Mouse (Mus musculus): Measurements from ENCODE around the gene Bbc3.
"Not testable (repeated sequence)": the region's sequence is repeated elsewhere in the genome, so short reads cannot be mapped to it uniquely, and the experiment has no call there.

The Bbc3 gene

DNA sequence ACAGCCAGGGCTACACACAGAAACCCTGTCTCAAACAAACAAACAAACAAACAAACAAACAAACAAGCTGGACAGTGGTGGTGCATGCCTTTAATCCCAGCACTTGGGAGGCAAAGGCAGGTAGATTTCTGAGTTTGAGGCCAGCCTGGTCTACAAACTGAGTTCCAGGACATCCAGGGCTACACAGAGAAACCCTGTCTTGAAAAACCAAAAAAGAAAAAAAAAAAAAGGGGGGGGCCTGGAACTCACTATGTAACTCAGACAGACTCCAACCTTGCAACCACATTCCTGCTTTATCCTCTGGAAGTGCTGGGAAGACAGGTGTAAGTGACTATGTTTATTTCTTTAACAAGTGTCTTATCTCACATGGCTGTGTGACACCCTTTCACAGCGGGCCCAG, at the start of gene Bbc3:
Gene Bbc3 (plus strand): TSS at position 301 of the 400 bp plus-strand sequence.
- not testable (repeated sequence) for DNase-seq (ENCODE audit: extremely low spot score)

GRCm38 (mm10) chr7:16259110-16259590, 49.0 kb upstream of the Bbc3 start, which contains the start of gene C5ar1:
TSS of gene C5ar1 (minus strand) at chr7:16259540.
- no peak for DNase-seq (ENCODE audit: extremely low spot score)

DNA sequence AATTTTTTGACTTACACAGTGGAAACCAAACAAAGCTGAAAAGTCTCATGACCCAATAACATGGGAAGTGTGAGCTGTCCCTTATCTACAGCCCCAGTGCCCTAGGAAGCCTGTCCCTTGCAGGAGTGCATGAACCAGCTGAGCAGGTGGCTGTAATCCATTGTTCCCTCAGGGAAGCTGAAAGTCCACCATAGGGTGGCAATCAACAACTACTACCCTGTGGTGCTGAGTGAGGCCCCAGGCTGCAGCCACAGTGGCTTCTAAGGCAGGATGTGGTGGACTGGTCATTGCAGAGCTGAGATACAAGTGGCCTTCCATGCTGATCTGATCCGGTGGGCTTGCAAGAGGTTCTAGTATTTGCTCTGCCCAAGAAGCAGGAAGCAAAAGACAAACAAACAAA, 47.1 kb upstream of the Bbc3 start:
- DNase-seq (ENCODE audit: extremely low spot score): no peak

DNA sequence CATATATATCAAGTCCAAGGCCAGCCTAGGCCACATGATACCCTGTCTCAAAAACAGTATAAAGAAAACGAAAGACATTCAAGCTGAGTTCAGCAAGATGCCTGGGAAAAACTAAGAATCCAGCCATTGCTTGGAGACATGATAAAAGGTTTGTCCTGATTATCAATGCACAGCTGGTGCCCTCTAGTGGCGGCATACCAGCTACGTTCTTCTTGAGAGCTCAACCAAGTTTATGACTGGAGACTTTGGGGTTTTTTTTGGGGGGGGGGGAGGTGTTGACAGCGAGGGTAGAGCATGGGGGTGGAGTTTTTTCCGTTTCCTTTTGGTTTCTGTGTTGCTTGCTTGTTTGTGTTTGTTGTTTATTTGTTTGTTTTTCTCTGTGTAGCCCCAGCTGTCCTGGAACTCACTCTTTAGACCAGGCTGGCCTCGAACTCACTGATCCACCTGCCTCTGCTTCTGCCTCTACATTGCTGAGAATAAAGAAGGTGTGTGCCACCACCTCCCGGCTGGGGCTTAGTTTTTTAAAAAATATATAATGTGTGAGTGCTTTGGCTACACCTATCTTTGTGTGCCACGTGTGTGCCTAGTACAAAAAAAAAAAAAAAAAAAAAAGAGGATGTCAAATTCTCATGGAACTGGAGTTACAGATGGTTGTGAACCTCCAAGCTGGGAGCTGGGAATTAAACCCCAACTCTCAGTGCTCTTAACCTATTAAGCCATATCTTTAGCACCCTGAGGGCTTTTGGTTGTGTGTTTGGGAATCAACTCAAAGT, 45.0 kb upstream of the Bbc3 start:
- peak; percentile 64 for DNase-seq (ENCODE audit: extremely low spot score)

GRCm38 (mm10) chr7:16263843-16264242, 44.4 kb upstream of the Bbc3 start:
- DNase-seq (ENCODE audit: extremely low spot score): no peak

DNA sequence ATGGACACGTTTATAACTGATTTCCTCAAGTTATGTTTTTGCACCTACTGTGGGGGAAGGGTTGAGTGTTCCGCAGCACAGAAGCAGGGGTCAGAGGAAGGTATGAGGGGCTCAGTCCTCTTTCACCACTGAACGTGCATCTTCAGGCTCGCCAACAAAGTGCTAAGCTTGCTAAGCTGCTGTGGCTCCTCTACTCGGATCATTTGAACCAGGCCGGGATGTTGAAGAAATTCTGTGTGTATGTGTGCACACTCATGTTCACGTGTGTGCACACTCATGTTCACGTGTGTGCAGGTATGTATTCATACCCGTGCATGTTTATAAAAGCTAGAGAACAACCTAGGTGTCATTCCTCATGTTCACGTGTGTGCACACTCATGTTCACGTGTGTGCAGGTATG, 42.3 kb upstream of the Bbc3 start:
- no peak for DNase-seq (ENCODE audit: extremely low spot score)

GRCm38 (mm10) chr7:16266593-16266992, 41.6 kb upstream of the Bbc3 start:
- DNase-seq (ENCODE audit: extremely low spot score): not testable (repeated sequence)

DNA sequence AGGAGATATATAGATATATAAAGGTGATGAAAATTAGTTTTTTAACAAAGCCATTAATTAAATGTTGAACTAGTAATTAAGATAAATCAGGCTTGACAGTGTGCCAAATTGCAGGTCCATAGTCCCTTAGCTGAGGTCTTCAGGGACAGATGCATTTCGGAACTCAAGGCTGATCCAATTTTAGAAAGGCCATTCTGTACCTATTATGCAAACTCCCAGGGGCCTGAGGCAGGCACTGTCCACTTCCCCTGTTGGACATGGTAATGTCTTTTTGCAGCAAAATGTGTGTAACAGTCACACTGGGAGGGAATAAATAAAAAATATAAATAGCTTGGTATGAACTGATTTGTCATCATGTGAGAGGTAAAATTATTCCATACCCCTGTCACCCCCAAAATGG, 37.1 kb upstream of the Bbc3 start:
- no peak for DNase-seq (ENCODE audit: extremely low spot score)

DNA sequence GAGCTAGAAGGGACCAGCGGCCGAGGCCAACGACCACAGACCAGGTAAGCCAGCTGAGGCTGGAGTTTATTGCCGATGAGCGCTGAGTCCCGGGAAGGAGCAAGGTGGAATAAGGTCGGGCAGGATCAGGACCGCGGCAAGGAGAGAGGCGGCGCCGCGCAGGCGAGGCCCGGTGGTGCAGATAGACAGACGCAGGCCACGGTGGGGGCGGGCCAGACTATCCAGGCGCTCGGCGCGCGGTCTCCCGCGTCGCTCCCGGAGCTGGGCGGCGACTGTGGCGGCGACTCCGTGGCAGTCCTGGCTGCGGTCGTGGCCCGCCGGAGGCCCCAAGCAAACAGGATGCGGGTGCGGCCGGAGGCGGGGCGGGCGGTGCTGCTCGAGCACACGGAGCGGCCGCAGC, 35.5 kb upstream of the Bbc3 start:
- DNase-seq (ENCODE audit: extremely low spot score): peak; percentile 75

GRCm38 (mm10) chr7:16273081-16273765, 35.0 kb upstream of the Bbc3 start, which contains the start of gene Inafm1:
TSS of gene Inafm1 (minus strand) at chr7:16273617.
- DNase-seq (ENCODE audit: extremely low spot score): peak; percentile 94

DNA sequence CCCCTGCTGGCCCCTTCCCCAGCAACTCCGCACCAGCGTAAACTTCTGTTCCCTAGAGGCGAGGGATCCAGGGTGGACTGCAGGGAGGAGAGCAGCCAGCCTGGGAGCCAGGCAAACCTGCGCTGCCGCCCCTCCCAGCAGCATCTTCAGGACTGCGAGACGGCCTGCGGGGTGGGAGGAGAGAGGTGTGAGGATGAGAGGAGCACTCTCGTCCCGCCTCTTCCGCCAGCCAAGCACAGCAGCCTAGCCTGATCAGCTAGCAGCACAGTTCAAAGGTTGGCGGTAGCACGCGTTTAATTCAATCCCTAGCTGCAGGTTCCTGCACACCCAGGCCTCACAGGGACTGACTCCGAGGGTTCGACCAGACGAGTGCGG, 34.4 kb upstream of the Bbc3 start:
- peak; percentile 92 for DNase-seq (ENCODE audit: extremely low spot score)

DNA sequence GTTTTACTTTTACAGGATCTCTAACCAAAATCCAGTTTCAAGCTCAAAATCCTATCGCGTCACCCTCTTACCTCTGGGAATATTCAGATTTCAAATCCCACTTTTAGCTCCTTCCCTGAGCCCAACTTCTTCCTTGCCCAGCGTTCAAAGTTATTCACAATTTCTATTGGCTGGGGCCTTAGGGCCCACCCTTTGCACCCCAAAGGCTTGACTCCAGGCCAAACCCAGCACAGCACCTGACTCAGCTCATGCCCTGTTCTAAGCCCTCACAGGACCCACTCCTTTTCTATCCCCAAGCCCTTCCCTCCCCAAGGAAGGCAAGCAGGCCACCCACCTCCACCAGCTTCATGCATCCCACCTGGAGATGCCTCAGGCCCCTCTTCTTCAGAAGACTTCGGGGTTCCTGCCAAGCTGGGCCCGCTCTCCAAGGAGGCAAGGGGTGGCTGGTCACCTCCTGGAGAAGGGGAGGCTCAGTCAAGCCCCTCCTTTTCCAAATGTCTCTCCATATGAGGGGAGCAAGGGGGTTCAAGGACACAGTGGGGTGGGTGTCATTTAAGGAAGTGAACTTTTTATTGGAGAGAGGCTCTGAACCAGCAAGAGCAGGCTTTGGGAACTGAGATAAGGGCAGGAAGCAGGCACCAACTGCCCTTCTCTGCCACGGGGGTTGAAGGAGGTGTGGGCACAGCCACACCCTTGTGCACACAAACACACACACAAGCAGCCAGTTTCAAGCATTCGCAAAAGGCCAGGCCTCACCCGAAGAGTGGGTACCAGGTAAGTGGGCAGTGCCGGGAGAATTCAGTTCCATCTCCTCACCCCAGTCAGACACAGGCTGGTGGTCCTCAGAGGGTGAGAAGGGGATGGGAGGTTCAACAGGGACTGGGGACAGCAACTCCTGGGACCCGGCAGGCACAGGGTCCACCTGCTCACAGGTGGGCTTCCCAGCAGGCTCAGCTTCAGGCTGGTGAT, 33.0 kb upstream of the Bbc3 start:
- DNase-seq (ENCODE audit: extremely low spot score): no peak

- no peak for DNase-seq (ENCODE audit: extremely low spot score)
Measured at GRCm38 (mm10) chr7:16280721-16281120, 27.5 kb upstream of the Bbc3 start.

DNA sequence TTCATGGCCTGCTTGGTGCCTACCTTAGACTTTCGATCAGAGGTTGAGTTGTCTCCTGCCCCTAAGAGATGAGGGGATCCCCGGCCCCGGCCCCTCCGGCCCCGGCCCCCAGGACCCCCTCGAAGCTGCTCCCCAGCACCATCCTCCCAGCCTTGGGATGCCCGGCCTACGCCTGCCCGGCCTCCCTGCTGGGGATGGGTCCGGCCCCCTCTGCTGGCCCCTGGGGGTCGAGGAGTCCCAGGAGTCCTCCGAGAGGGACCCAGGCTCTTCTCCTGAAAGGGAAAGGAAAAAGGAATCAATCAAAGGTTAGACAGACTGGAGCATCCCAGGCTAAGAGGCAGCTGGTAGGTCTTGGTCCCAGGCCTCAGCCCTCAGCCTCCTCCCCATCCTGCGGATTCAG, 25.9 kb upstream of the Bbc3 start:
- DNase-seq (ENCODE audit: extremely low spot score): no peak

GRCm38 (mm10) chr7:16284001-16284400, 24.2 kb upstream of the Bbc3 start:
- no peak for DNase-seq (ENCODE audit: extremely low spot score)

- no peak for DNase-seq (ENCODE audit: extremely low spot score)
Measured at GRCm38 (mm10) chr7:16284904-16285303, 23.3 kb upstream of the Bbc3 start.

- DNase-seq (ENCODE audit: extremely low spot score): peak; percentile 63
Measured at GRCm38 (mm10) chr7:16285450-16286025, 22.7 kb upstream of the Bbc3 start.

DNA sequence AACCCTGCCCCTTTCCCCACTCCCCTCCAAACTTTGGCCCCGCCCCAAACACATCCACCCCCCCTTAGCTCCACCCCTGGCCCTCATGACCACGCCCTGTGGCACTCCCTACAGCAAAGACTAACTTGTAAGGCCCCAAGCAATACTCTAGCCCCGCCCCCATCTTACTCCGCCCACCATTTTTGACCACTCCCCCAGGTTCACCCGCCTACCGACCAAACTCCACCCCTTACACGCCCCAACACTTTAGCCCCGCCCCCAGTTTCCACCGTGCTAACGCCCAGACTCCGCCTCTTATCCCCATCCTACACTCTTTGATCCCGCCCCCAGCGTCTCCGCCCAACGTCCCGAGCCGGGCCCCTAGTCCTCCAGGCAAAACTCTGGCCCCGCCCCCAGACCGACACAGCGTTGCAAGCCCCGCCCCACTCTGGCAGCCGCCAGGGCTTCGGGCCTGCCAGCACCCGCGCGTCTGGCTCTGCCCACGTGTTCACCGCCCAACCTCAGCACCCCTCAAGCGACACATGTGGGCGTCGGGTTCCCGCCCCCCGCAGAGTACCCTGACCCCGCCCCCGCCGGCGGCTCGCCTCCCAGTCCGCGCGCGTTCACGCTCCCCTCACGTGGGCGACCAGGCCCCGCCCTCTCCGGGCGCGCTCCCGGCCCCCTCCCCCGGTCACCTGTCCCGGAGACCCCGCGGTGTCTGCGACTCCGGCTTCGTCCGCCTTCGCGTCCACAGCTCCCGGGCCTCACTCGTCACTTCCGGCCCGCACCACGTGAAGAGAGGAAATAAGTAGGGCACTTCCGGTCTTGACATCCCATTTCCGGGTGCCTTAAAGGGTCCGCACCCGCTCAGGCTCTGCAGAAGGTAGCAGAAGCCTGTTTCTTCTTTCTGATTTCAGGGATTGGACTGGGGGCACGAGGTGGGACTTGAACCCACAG, 21.9 kb upstream of the Bbc3 start, which contains the start of gene Ccdc9:
Gene Ccdc9 (minus strand): TSS at position 770 of the 936 bp plus-strand sequence.
- peak; percentile 100 for DNase-seq (ENCODE audit: extremely low spot score)

DNA sequence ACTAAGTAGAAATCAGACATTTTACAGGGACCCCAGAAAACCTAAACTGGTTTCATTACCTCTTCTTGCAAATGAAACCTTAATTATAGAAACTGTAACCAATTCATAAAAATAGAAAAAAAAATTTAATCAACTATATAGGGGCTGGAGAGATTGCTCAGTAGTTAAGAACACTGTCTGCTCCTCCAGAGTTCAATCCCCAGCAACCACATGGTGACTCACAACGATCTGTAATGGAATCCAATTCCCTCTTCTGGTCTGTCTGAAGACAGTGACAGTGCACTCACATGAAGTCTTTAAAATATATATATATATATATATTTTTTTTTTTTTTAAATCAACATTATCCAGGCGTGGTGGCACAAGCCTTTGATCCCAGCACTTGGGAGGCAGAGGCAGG, 21.2 kb upstream of the Bbc3 start:
- no peak for DNase-seq (ENCODE audit: extremely low spot score)

GRCm38 (mm10) chr7:16287791-16288190, 20.4 kb upstream of the Bbc3 start:
- DNase-seq (ENCODE audit: extremely low spot score): no peak
